Mouse (Mus musculus) hindbrain, embryonic 12.5 days (tissue): ENCODE data around the gene Aplp2. TPM values are rescaled to one million over a fixed set of nuclear protein-coding genes. Genes with fewer than 3 reads are reported as not detected.

Experiments
- ATAC-seq: fragments of 200-750 bp; cut with Nextera tagmentation; 2 replicates; pipeline ENCODE4 v1.8.0; 2017; ENCODE audit warnings: moderate TSS enrichment; ENCODE audit not compliant: low FRiP score
- H3K27ac ChIP-seq: fragments of 300-500 bp; sonication (generic); 2 replicates; pipeline ENCODE4 v1.5.1; 2016; ENCODE audit warnings: mild to moderate bottlenecking
- H3K27me3 ChIP-seq: fragments of 300-500 bp; sonication (generic); 2 replicates; pipeline ENCODE4 v1.6.1; 2016; ENCODE audit warnings: mild to moderate bottlenecking
- H3K36me3 ChIP-seq: fragments of 300-500 bp; sonication (generic); 2 replicates; pipeline ENCODE4 v1.6.1; 2016; ENCODE audit warnings: mild to moderate bottlenecking
- H3K4me1 ChIP-seq: fragments of 300-500 bp; sonication (generic); 2 replicates; pipeline ENCODE4 v1.6.1; 2016
- H3K4me2 ChIP-seq: fragments of 300-500 bp; sonication (generic); replicated peaks from 2 replicates; pipeline ENCODE4 v1.6.1; 2016; ENCODE audit warnings: mild to moderate bottlenecking
- H3K4me3 ChIP-seq: fragments of 300-500 bp; sonication (generic); 2 replicates; pipeline ENCODE4 v1.5.1; 2016; ENCODE audit warnings: mild to moderate bottlenecking
- H3K9ac ChIP-seq: fragments of 300-500 bp; sonication (generic); 2 replicates; pipeline ENCODE4 v1.6.1; 2016; ENCODE audit warnings: mild to moderate bottlenecking, moderate library complexity
- H3K9me3 ChIP-seq: fragments of 300-500 bp; sonication (generic); replicated peaks from 2 replicates; pipeline ENCODE4 v1.6.1; 2016; ENCODE audit warnings: mild to moderate bottlenecking
- WGBS: fragments of 180-500 bp; shearing (Covaris S2); methylation state at CpG from one replicate; pipeline ENCODE4 v1.1.7; 2016; 5-methylcytosine and 5-hydroxymethylcytosine counted together
- polyA plus RNA-seq: library from polyadenylated mRNA; unstranded; fragments of >200 nt; fragmentation: Nextera tagmentation; extraction: Ambion mirVana; gene quantifications from 2 replicates; pipeline ENCODE4 v1.2.1, GENCODE M21; 2016

Gene Aplp2
- polyA plus RNA-seq, 1 experiment from 2014 or later = 297 TPM

DNA sequence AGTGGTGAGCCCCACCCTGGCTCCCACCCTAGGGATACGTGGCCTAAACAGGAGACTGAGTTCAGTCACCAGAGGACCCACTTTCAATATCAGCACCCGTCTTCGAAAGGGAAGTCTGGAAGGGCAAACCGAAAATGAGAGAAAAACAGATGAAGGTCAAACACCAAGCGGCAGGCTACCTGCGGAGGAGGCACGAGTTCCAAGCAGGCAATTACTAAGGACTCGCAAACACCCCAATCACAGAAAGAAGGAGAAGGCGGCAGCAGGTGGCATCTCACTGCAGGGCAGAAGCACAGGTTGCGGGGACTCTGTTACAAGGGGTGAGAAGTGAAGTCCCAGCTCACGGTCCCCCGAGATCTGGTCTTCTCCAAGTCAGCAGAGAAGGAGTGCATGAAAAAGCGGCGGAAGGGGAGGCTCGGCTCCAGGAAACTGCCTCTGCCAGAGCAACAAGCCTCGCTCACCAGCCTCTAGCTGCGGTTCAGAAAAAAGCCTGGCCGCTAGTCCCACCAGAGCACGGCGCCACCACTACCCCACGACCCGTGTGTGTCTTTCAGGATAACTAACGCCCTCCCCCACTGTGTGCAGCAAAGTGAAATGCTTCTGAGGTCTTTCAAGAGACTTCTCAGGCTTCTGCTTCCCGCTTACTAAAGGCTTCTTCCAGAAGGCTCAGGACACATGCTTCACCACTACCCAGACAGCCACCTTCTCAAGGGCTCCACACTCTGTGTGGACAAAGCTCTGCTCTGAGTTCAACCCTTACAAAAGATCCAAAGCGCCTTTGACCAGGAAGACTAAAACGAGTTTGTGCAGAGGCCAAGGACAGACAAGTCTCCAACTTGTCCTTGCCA is 81.0 kb downstream of the Aplp2 start:
- Histone ChIP-seq H3K27ac (no peak overlapping the region), H3K4me3 (peak overlapping the region; percentile 46), H3K4me2 (peak overlapping the region; percentile 92), H3K4me1 (peaks cover 20% of the 10 kb centered on the region), H3K27me3 (peaks cover 61% of the 10 kb centered on the region), H3K36me3 (no peaks in the 10 kb centered on the region), H3K9ac (no peak overlapping the region; the same call in 1 of the 2 replicates), H3K9me3 (no peaks in the 10 kb centered on the region)
- no peak for ATAC-seq
- WGBS = 12% methylated on average over 26 of the region's 26 CpGs

DNA sequence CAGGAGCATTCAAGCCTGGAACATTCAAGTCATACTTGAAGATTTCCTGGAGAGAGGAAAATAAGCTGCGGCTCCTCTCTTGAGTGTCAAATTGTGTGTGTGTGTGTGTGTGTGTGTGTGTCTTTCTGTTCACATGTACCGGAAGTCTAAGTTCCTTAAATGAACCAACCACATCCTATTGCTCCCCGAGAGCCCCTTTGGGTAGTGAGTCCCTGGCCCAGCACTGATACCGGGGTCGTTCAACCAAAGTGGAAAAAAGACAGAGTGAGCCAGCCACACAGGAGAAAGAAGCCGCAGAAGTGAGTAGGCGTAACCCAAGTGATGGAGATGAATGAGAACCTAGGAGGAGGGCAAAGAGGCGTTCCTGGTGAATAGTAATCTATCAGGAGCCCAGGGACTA is 81.7 kb downstream of the Aplp2 start:
- no peak overlapping the region for H3K4me2 ChIP-seq

DNA sequence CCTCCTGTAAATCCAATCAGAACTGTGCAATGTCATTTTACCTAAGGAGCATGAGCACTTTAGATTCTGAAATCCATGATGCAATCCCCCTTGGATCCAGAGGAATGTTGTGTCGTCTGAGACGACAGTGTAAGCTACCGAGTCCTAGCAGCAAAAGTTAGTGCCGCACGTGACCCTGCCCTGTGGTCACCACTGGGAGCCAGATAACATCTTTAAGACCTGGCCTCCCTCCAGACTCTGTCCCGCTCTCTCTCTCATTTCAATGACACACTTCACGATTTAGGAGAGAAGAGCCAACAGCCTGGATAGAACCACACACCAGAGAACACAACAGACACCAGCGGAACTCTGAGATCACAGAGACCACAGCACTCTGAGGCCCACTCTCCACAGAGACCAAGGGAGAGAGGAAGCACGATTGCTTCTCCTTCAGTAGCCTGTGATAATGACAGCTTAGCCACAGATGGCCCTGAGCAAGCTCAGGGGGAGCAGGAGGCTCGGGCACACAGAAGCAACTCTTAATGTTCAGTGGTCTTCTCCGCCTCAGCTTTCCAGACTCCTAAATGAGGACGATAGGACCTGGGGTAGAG is 83.6 kb downstream of the Aplp2 start:
- peaks cover 48% of the 10 kb centered on the region for H3K27me3 ChIP-seq
- H3K9ac ChIP-seq = no peak overlapping the region
- H3K27ac ChIP-seq = no peak overlapping the region
- H3K4me3 ChIP-seq = no peak overlapping the region
- no peaks in the 10 kb centered on the region for H3K9me3 ChIP-seq
- no peaks in the 10 kb centered on the region for H3K36me3 ChIP-seq
- peaks cover 20% of the 10 kb centered on the region for H3K4me1 ChIP-seq
- no peak for ATAC-seq
- 83% methylated on average over 12 of the region's 12 CpGs for WGBS
- H3K4me2 ChIP-seq = no peak overlapping the region

More for the DNA sequence above, 81.7 kb downstream of the Aplp2 start:
- Histone ChIP-seq H3K9me3 (no peaks in the 10 kb centered on the region), H3K27me3 (peaks cover 61% of the 10 kb centered on the region), H3K27ac (no peak overlapping the region), H3K4me3 (no peak overlapping the region), H3K36me3 (no peaks in the 10 kb centered on the region), H3K4me1 (peaks cover 20% of the 10 kb centered on the region), H3K9ac (no peak overlapping the region)
- no peak for ATAC-seq
- 59% methylated on average over 8 of the region's 8 CpGs for WGBS

DNA sequence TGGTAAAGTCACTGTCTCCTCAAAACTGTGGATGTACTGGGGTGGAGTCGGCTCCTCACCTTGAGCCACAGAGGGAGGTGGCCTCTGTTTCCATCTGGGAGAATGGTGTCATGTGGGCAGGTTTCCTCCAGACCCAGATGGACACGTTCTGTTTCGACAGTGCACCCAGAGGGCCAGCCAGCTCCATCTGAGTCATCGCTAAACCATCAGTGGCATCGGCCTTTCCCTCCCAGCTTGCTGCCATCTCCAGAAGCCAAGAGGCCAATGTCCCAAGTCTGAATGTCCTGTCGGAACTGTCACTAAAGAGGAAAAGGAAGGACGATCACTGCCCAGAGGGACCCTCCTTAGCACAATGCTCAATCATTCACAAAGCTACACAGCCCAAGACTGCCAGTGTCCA is 85.5 kb downstream of the Aplp2 start:
- Histone ChIP-seq H3K4me2 (no peak overlapping the region), H3K27ac (no peak overlapping the region), H3K36me3 (no peaks in the 10 kb centered on the region), H3K27me3 (peaks cover 30% of the 10 kb centered on the region), H3K9ac (no peak overlapping the region), H3K9me3 (no peaks in the 10 kb centered on the region), H3K4me3 (no peak overlapping the region), H3K4me1 (peaks cover 11% of the 10 kb centered on the region)
- 89% methylated on average over 7 of the region's 7 CpGs for WGBS
- ATAC-seq = no peak

DNA sequence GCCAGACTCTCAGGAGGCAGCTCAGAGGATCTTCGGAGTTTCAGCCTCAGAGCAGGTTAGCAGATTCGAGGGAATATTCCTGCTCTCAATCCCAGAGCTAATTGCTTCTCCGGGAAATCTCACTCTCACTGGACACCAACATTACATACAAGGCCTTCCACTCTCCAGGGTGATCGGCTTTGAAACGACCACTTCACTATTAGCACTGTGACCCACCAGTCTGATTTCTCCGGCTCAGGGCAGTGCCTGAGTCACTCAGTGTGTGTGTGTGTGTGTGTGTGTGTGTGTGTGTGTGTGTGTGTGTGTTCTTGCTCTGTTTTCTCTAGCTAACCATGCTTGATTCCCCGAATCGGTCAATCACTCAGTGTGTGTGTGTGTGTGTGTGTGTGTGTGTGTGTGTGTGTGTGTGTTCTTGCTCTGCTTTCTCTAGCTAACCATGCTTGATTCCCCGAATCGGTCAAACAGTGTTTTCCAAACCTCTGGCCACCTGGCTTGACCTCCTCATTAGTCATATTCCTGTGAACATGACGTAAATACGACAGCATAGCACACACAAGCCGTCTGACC is 89.1 kb downstream of the Aplp2 start:
- Histone ChIP-seq H3K27ac (no peak overlapping the region), H3K4me3 (no peak overlapping the region), H3K27me3 (no peaks in the 10 kb centered on the region), H3K36me3 (no peaks in the 10 kb centered on the region), H3K4me1 (peaks cover 2% of the 10 kb centered on the region; the same call in 1 of the 2 replicates), H3K4me2 (no peak overlapping the region), H3K9ac (no peak overlapping the region), H3K9me3 (no peaks in the 10 kb centered on the region)
- WGBS = 63% methylated on average over 13 of the region's 13 CpGs
- no peak for ATAC-seq

DNA sequence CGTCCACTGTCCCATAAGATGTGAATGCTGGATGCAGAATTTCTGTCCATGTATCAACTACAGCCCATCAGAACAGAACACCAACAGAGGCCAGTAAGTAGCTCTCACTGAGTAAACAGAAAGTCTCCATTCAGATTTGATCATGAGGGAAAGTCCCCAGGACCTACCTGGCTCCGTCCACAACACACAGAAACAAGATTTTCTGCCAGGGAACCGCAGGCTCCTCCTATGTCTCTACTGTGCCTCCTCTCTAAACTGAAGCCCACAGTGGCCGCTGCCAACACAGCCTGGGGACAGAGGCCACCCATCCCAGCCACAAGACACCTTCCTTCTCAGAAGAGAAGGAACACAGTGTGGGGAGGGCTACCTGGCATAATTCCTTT is 91.1 kb downstream of the Aplp2 start:
- Histone ChIP-seq H3K36me3 (no peaks in the 10 kb centered on the region), H3K4me3 (no peak overlapping the region), H3K4me2 (no peak overlapping the region), H3K27me3 (no peaks in the 10 kb centered on the region), H3K9ac (no peak overlapping the region), H3K27ac (no peak overlapping the region), H3K4me1 (peaks cover 2% of the 10 kb centered on the region; the same call in 1 of the 2 replicates), H3K9me3 (no peaks in the 10 kb centered on the region)
- ATAC-seq = no peak
- WGBS = 69% methylated on average over 4 of the region's 4 CpGs

DNA sequence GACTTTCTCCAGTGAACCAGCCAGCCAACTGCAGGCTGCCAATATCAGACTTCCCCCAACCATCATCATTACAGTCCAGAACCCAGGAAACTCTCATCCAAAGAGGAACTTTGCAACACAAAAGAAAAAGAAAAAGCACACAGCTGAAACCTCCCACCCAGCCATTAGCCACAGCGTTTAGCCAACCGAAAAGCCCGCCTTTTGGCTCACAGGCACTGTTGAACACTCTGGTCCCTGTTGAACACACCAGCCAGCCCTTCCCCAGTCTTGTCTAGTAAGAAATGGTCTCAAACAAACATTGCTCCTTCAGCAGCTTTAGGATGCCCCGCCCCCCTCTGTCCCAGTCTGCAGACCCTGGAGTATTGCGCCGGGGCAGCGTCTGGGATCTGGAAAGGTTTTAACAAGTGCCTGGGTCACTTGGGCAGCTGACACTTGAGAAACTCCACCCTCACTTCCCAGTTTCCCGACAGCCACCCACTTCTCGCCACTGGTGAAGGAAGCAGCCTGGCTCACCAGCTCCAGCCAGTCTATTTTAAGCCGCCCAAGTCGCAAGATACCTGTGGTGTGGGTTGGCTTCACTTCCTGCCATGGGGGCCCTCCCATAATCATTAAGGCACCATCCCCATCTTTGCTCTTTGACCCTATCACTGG is 91.6 kb downstream of the Aplp2 start:
- no peak overlapping the region for H3K4me2 ChIP-seq
- H3K4me1 ChIP-seq = peaks cover 2% of the 10 kb centered on the region; the same call in 1 of the 2 replicates
- ATAC-seq = no peak
- 64% methylated on average over 11 of the region's 11 CpGs for WGBS
- H3K9me3 ChIP-seq = no peaks in the 10 kb centered on the region
- H3K27ac ChIP-seq = no peak overlapping the region
- no peak overlapping the region for H3K4me3 ChIP-seq
- no peak overlapping the region for H3K9ac ChIP-seq
- no peaks in the 10 kb centered on the region for H3K27me3 ChIP-seq
- no peaks in the 10 kb centered on the region for H3K36me3 ChIP-seq

DNA sequence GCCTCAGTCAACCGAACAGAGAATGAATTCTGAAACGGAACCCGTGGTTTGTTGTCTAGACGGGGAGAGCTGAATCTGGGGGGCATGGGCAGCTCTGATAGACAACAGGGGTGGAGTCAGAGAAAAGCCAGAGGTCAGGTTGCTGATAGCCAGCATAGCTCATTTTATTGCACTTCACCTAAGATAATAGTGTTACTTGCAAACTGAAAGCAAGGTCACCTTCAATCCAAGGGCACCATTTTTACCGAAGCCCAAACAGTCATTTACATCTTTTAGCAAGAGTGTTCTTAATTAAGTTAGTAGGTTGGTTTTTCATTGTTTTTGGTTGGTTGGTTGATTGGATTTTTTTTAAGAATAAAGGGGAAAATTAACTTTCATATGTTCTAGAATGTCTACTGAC is 92.2 kb downstream of the Aplp2 start:
- H3K4me3 ChIP-seq = no peak overlapping the region
- no peaks in the 10 kb centered on the region for H3K36me3 ChIP-seq
- no peak overlapping the region for H3K27ac ChIP-seq
- no peak overlapping the region for H3K9ac ChIP-seq
- no peak overlapping the region for H3K4me2 ChIP-seq
- WGBS = 70% methylated on average over 5 of the region's 5 CpGs
- H3K27me3 ChIP-seq = no peaks in the 10 kb centered on the region
- no peak for ATAC-seq
- H3K9me3 ChIP-seq = no peaks in the 10 kb centered on the region
- peaks cover 2% of the 10 kb centered on the region; the same call in 1 of the 2 replicates for H3K4me1 ChIP-seq

DNA sequence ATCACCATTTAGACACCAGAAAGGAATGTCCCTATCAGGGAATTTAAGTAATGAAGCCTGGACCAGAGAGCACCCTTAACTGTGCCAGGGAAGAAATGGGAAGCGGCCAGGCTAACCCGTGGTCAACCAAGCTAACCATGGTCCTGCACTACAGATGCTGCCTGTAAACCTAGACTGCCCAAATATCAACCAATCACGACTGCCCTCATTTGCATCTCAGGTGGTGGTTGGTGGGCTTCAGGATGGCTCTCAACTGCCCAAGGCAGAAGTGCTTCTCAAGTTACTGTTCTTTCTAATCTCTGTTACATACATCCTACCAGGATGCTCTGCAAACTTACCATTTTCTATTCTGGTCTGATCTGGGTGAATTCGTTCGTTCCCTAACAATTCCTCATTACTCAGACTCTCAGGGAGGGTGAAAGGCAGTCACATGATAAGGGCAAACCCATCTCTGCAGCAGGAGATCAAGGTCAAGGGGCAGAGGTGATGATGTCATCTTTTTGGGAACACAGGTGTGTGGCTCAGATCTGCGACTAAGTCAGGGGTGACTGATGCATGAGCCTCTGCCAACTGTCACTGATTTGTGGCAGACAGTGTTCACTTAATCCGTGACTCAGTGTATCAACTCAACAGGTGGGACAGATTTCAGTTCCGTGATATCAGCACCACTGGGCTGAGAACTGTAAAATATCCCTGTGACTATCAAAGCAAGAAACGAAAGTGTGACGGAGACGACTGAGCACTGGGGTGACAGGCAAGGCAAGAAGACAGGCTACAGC is 92.9 kb downstream of the Aplp2 start:
- 44% methylated on average over 11 of the region's 11 CpGs for WGBS
- peaks cover 2% of the 10 kb centered on the region; the same call in 1 of the 2 replicates for H3K4me1 ChIP-seq
- H3K36me3 ChIP-seq = no peaks in the 10 kb centered on the region
- H3K9me3 ChIP-seq = no peaks in the 10 kb centered on the region
- no peaks in the 10 kb centered on the region for H3K27me3 ChIP-seq
- no peak for ATAC-seq
- H3K27ac ChIP-seq = no peak overlapping the region
- H3K9ac ChIP-seq = no peak overlapping the region
- H3K4me2 ChIP-seq = no peak overlapping the region
- no peak overlapping the region for H3K4me3 ChIP-seq

DNA sequence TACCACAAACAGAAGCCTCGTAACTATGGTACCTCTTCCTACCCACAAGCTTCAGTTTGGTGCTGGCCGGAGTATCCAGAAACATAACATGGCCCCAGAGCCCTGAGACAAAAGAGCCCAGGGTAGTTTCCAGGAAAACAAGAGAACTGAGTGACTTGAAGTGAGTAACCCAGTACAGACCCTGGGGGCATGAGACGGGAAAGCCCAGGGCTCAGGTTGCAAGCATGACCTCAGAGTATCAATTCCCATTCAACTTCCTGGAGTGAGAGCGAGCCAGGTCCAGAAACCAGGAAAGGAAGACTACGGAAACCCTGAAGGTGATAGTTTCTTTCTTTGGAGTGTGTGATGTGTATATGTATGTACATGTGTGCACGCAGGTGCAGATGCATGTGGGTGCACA is 94.1 kb downstream of the Aplp2 start:
- 81% methylated on average over 6 of the region's 6 CpGs for WGBS
- H3K9ac ChIP-seq = no peak overlapping the region
- no peaks in the 10 kb centered on the region for H3K36me3 ChIP-seq
- ATAC-seq = no peak
- H3K4me3 ChIP-seq = no peak overlapping the region
- H3K4me2 ChIP-seq = no peak overlapping the region
- H3K27ac ChIP-seq = no peak overlapping the region
- no peaks in the 10 kb centered on the region for H3K9me3 ChIP-seq
- H3K4me1 ChIP-seq = peaks cover 2% of the 10 kb centered on the region; the same call in 1 of the 2 replicates
- H3K27me3 ChIP-seq = no peaks in the 10 kb centered on the region

DNA sequence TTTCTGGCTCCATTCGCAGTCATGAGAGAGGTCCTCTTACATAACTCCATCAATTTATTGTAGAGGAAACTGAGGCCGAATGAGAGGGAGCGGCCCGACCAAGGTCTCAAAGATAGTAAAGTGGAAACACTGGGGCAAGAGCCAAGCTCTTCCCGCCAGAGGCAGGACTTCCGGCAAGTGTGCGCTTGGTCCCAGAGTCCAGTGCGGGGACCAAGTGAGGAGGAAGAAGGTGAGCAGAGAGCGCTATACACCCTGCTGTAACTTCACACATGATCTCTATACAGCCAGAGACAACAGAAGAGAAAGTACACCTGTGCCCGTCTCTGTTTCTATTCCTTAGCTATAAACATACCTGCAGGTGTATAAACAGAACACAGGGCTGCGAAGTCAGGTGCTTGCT is 94.5 kb downstream of the Aplp2 start:
- Histone ChIP-seq H3K9ac (no peak overlapping the region), H3K4me2 (no peak overlapping the region), H3K4me1 (peaks cover 2% of the 10 kb centered on the region; the same call in 1 of the 2 replicates), H3K36me3 (no peaks in the 10 kb centered on the region), H3K27ac (no peak overlapping the region), H3K4me3 (no peak overlapping the region), H3K27me3 (no peaks in the 10 kb centered on the region), H3K9me3 (no peaks in the 10 kb centered on the region)
- WGBS = 93% methylated on average over 11 of the region's 11 CpGs
- no peak for ATAC-seq

DNA sequence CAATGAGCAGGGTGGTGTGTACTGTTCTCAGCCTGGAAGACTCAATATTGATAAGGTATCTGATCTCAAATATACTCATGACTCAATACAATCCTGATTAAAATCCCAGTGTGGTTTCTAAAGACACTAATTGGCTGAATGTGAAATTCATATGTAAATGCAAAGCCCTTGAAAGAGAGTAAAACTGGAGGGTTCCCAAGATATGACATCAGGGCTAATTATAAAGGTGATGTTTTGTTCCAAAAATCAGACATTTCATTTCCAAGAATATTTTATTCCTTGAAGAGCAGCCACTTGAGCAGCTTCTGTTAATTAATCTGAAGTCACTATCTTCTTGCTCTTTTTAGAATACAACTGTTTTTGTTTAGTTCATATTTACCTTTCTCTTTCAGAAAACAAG is 96.0 kb downstream of the Aplp2 start:
- Histone ChIP-seq H3K36me3 (no peaks in the 10 kb centered on the region), H3K27ac (no peak overlapping the region), H3K9ac (no peak overlapping the region), H3K9me3 (no peaks in the 10 kb centered on the region), H3K4me3 (no peak overlapping the region), H3K4me2 (no peak overlapping the region), H3K4me1 (no peaks in the 10 kb centered on the region), H3K27me3 (no peaks in the 10 kb centered on the region)
- ATAC-seq = no peak
